Mouse (Mus musculus) spleen, adult 2 months (tissue): ENCODE measurements around the gene Pabpc4.

ENCODE experiments used
- CTCF ChIP-seq: fragments of 200-500 bp; IDR thresholded peaks from 2 replicates; pipeline ENCODE4 v1.5.1; 2011; ENCODE audit warnings: mild to moderate bottlenecking, inconsistent platforms; ENCODE audit not compliant: insufficient read depth, insufficient read length, insufficient replicate concordance; ENCODE audit errors: extremely low read depth
- POLR2A ChIP-seq: fragments of 200-500 bp; IDR thresholded peaks from 2 replicates; pipeline ENCODE4 v1.6.1; 2011; ENCODE audit warnings: low read depth, low read length, inconsistent platforms

DNA sequence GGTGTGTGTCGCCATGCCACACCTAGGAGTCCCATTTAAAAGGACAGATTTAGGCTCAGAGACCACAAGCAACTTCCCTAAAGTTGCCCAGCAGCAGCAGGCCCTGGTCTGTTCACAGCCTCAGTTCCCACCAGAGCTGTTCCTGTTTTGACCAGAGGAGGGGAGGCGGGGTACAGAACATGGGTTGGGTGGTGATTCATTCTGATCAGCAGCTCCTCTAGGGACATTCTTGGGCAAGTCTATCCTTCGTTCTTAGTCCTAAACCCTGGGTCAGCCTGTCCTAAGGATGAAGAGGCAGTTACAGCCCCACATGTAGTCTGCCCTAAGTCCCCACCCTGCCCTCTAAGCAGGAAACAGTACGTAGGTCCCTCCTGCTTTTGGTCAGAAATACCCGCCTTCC is 78.1 kb downstream of the Pabpc4 start:
- TF ChIP-seq CTCF (no peak), POLR2A (no peak)
